Mouse (Mus musculus): ENCODE measurements at regions not wholly inside any gene's neighbourhood (a gene's known extent, or its start where the extent isn't known, plus 50 kb on each side); places are given as distances from the start of the nearest gene placed in this dataset.

GRCm38 (mm10) chr2:72541246-72541645, 65.3 kb downstream of the Cdca7 start:
- no peak for DNase-seq (ENCODE audit: low spot score)

DNA sequence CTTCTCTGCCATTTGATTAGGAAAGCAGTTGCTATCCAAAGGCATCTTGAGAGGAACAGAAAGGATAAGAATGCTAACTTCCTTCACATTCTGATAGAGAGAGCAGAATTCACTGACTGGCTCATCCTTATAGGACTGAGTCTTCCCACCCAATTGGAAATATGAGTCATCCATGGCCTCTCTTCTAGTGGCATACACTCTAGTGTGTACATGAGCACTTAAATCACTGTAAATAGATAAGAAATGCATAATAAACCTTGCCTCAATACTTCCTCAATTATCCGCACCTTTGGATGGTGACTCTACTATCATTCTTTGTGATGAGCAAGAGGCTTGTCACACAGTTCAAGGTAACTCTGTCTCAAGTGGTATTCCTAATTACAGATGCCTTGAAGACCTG, 69.5 kb downstream of the Cdca7 start:
- no peak for DNase-seq (ENCODE audit: low spot score)

GRCm38 (mm10) chr2:72546476-72546875, 70.5 kb downstream of the Cdca7 start:
- no peak for DNase-seq (ENCODE audit: low spot score)

DNA sequence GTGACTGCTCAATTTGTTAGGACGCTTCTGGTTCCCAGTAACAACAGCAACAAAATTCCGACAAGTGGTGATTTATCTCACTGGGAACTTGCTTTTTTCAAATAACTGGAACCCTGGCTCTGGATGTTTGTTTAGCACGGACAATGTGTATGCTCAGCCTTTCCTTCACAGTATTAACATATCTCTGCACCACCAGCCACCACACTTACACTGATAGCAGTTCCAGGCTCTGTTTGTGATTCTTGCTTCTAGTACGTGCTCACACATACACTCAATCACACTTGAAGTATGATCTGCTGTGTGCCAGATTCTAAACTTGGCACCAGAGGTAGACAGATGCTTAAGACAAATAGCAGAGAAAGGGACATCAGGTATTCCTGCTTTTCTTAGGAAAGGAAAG, 71.0 kb downstream of the Cdca7 start:
- DNase-seq (ENCODE audit: low spot score): no peak

DNA sequence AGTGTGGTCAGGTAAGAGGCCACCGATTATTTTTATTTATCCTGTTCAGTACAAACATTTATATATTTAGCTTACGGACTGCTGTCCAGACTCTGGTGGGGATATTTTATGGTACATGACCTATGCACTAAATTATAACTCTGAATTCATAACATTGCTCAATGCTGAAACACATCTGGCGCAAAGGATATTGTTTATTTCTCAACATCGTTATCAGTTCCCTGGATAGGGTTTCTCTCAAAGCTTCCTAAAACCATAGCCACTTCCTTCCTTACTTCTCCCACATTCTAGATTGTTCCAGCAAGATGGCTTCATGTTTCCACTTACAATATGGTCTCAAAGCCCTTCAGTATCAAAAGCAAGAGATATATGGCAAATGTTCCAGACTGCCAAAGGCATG, 75.3 kb downstream of the Cdca7 start:
- DNase-seq (ENCODE audit: low spot score): no peak

- no peak for DNase-seq (ENCODE audit: low spot score)
Measured at GRCm38 (mm10) chr2:72554603-72555002, 78.6 kb downstream of the Cdca7 start.

DNA sequence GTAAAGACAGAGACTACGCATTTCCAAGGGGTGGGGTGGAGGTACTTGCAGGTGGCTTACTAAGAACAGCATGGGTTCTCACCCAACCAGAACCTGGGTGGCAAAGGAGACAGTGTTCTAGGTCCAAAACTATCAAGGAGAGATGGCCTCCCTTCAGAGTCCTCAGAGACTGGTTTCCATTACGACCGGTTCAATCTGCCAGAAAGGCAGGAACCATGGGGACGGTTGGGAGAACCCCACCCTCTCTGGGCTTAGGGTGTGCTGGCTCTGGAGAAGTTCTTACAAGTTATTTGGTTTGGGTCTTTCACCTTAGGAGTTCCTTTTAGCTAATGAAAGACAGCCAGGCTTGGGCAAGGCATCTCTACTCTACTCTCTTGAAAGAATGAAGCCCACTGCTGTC, 79.2 kb downstream of the Cdca7 start:
- no peak for DNase-seq (ENCODE audit: low spot score)

GRCm38 (mm10) chr2:72555556-72555955, 79.6 kb downstream of the Cdca7 start:
- no peak for DNase-seq (ENCODE audit: low spot score)

DNA sequence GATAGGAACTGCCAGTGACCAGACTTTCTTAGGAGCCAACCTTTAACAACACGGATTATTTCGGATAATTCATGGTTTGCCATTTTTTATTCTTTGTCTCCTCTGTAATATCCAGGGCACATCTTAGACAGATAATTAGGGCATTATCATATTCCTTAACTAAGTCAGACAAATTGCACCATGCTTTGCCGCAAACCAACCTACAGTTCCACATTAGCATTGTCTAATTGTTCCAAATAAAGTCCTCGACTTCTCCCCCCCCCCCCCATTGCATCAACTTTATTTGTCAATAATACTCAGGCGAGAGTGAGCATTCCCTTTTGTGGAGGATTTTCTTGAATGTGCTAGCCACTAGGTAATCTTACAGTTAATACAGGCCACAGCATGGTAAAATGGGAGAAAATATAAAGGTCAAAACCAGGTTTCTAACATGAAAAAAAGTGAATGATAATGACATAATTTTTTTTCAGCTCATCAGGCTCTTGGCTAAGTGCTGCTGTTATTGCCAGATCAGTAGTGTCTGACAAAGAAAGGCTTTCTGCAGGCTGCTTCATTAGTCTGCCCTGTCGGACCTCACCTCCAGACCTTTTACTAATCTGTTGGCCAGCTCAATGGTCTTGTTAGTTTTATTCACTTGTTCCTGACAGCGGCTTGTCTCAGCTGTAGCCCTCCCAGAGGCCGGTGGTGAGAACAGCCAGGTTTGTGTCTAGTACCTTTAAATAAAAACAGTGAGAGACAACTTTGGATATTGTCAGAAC, 80.3 kb downstream of the Cdca7 start:
- no peak for DNase-seq (ENCODE audit: low spot score)

DNA sequence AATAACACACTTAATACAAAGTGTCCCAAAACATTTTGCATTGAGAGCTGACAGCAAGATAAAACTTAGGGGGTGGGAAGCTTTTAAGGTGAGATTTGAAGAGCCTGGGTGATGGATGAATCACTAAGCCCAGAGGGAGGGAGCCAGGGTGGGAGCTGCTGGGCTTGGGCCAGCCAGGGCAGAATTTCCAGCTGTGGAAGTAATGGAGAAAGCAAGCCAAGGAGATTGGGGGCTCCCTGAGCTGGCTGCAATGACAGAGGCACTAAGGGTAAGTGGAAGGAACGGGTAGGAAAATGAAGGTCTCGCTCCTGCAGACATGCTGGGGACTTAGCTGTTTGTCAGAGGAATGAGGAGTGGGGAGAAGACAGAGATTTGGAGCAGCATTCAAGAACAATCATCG, 81.2 kb downstream of the Cdca7 start:
- no peak for DNase-seq (ENCODE audit: low spot score)

DNA sequence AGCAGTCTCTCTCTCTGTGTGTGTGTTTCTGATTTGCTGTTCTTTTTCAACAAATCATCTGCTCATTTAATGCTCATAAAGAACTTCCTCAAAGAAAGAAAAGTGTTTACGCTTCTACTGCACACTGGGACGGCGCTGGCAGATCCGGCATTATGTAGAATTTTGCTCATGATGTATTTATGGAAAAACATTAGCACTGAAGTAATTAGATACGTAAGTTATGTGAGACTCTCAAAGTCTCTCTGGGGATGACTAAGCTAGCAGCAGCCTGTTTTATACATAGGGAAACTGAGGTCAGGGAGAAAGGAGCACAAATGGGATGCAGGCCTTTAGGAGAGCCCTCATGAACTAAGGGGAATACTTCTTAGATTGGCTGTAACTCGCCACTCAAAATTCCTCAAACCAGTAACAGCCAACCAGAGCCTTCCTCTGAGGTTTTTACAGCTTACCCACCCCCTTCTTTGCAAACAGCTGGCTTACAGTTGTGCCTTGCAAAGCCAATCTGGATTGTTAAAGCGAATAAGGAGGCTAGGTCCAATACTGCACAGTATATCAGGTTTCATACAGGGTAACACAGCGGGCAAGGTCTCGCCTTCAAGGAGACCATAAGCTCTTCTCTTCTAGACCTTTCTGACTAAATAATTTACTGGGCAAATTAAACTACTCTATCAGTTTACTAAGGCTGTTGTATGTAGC, 81.8 kb downstream of the Cdca7 start:
- no peak for DNase-seq (ENCODE audit: low spot score)

- DNase-seq (ENCODE audit: low spot score): no peak
Measured at GRCm38 (mm10) chr2:72561383-72561782, 85.4 kb downstream of the Cdca7 start.

DNA sequence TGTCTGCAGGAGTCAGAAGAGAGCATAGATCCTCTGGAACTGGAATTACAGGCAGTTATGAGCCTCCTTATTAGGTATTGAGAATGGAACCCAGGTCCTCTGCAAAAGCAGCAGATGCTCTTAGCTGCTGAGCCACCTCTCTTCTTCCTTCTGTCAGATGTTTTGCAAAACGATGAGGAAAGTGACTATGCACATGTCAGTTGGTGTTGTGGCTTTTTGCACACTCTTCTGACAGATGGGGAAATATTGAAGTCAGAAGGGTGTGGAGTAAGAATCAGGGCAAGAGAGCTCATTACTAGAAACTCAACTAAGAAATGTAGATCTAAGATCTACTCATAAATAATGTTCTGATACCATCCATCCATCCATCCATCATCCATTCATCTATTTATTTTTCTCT, 102.4 kb downstream of the Cdca7 start:
- no peak for DNase-seq (ENCODE audit: low spot score)

GRCm38 (mm10) chr2:72581136-72581535, 105.2 kb downstream of the Cdca7 start:
- no peak for DNase-seq (ENCODE audit: low spot score)

DNA sequence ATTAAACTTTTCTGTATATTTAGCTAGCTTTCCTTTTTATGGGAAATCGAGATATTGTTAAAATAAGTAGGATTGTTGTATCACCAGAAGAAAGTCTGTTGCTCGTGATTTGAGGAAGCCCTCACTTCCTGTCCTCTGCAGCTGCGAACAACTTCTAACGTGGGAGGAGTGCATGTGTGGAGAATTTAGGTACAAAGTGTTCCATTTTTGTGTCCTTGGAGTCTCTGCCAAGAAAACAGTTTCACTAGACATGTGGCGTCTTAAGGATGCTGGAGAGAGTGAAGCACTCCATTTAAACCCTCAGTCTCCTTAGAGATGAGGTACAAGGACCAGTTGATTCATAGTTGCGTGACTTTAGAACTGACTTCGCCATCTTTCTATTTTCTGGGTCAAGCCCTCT, 112.9 kb downstream of the Cdca7 start:
- peak; percentile 55 for DNase-seq (ENCODE audit: low spot score)

DNA sequence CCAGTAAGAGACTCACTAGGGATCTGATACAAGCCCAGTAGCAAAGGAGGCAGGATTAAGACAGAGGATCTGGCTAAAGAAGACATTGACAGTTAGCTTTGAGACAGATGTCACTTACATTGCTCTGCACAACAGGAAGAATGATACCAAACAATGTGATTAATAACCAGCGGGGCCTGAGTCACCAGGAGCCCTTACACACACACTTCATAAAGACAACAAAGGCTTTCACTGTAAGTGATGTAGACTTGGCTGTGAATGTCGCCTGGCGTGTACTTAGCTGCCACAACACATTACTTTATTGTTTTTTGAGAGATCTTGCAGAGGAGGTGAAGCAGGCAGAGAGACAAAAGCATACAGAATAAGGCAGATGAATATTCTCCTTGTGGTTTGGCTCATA, 116.1 kb downstream of the Cdca7 start:
- no peak for DNase-seq (ENCODE audit: low spot score)

DNA sequence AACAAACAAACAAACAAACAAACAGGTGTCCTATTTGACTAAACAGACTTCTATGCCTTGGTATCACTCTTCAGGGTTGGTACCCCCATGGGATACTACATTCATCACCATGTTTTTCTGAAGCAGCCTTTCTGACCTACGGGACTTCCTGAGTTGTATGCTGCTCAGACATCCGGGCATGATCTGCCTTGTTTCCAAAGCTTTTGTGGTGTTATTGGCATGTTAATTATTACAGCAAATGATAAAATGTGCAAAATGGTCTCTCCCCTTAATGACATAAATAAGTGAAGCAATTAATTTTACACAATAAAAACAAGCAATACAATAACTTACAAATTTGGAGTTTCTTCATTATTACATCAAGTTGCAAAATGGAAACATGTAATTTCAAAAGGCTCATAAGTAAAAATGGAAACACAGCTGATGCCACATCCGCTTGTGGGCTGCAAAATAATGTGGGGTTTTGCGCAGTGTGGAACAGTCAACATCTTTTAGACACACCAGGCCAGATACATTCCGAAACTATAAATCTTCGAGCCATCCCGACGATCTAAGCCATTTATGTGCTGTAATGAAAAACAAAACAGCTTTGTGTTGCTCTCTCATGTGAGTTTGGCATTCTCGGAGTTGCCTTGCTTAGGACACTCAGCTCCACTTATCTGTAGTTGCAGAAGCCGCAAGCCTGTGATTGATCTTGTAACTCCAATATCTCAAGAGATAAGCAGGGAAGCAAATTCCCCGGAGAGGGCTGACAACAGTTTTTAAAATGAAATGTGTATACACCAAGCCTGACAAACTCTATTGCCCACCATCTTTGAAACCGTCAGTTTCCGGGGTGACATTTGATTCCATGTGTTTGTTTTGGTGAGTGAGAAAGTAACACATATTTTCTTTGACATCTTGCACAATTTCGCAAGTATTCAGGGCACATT, 121.3 kb downstream of the Cdca7 start:
- DNase-seq (ENCODE audit: low spot score): no peak

GRCm38 (mm10) chr2:72597941-72598340, 122.0 kb downstream of the Cdca7 start:
- DNase-seq (ENCODE audit: low spot score): no peak

- no peak for DNase-seq (ENCODE audit: low spot score)
Measured at GRCm38 (mm10) chr2:72600723-72601122, 124.8 kb downstream of the Cdca7 start.

GRCm38 (mm10) chr2:72602152-72602551, 126.2 kb downstream of the Cdca7 start:
- no peak for DNase-seq (ENCODE audit: low spot score)

- no peak for DNase-seq (ENCODE audit: low spot score)
Measured at GRCm38 (mm10) chr2:72612221-72612620, 136.3 kb downstream of the Cdca7 start.

GRCm38 (mm10) chr2:72614256-72614655, 138.3 kb downstream of the Cdca7 start:
- DNase-seq (ENCODE audit: low spot score): peak; percentile 29

DNA sequence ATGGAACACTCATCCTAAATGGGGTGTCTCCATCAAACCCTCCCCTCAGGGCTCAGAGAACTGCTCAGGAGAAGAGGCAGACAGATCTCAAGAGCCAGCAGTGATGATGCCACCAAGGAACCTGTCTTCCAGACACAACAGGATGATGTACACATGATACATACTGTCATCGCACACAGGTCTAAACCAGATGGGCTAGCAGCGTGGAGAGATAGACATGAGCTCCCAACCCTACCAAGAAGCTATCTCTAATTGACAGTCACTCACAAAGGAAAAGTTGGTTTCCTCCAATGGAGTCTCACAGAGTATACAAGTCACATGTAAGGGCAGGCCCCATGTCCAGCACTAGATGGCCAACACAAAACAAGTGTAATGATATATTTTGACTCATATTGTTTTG, 139.9 kb downstream of the Cdca7 start:
- no peak for DNase-seq (ENCODE audit: low spot score)

Data from testis, postnatal 14 days (tissue).